Mouse (Mus musculus) right cerebral cortex, postnatal 4 days (tissue): Measurements from ENCODE around the gene Rhof.

Experiments used
- DNase-seq: peaks from one replicate; pipeline ENCODE4 v3.0.0-alpha.2; 2022

The Rhof gene

DNA sequence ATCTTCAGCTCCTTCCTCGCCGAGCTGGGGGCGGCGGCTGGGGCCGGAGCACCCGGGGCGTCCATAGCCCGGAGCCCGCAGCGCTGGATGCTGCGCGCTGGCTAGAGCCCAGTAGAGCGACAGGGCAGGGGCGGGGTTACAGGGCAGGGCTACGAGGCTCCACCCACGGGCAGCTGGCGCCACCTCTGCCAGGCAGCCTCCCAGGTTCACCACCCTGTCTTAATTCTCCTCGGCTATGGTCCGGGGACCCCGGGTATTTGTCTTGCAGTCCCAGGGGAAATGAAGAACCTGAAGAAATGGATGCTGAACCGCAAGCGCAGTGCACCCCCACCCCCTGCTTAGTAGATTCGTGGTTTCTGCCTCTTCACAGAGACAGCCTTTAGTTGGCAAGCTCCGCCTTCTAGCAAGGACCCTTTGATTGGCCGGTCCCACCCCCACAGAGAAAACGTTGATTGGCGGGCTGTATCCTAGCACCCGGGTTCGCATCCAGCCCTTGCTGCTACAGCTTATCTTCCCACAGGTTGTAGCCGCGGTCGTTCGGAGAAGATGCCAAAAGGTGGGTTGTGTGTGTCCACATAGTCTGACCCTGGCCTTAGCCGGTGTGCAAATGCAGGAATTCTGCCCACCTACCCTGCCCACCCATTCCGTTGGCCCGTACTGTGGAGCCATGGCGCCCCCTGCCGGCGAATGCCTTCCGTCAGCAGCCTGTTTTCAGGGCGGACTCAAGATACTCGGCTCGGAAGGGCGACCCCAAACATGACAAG lies at the start of gene Rhof:
TSS of gene Rhof (minus strand) at position 385 of the 764 bp plus-strand sequence.
- peak; percentile 90 for DNase-seq

DNA sequence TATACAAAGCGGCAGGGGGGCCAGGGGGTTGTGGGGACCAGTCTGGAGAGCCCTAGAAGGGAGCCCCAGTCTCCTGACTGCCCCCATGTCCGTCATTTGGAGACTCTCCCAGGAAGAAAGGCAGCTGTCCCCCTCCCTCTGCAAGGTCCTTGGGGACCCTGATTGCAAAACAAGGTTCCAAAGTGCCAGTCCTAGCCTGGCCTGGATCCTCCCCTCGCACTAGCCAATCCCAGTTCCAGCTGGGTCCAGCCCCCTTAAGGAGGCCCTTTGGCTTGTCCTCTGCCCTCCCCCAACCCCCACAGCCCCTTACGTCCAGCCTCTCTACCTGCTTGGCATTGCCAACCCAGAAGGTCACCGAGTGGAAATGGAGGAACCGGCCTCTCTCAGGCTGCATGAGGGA lies 49.0 kb upstream of the Rhof start:
- no peak for DNase-seq

DNA sequence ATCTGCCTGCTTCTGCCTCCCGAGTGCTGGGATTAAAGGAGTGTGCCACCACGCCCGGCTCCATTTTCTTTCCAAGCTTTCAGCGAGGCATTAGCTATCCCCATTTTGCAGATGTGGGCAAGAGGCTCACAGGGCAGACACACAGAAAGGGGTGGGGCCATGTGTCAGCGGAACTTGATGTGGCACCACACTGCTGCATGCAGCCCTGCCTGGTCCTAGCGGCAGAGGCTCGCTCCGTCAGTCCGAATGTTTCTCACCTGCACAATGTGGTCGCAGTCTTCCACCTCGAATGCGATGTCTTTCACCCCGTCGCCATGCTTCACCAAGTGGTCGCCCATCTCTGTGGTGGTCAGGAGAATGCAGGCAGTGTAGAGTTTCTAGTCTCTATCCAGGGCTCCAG lies 47.9 kb upstream of the Rhof start:
- DNase-seq, result no peak

DNA sequence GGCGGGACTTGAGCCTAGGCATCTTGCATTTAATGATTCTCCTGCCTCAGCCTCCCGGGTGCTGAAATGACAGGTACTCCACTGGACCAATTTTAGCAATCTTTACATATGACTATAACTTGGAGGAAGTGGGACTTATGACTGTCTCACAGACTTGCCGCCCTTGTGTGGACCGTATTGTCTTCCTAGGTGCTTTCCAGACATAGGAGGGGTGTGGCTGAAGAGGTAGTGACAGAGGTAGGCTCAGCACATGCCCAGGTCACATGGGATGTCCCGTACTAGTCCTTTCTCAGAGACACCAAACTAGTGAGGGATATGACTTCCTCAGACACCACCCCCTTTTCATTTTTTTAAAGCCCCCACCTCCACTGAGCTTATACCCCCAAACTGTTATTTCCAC lies 46.3 kb upstream of the Rhof start:
- no peak for DNase-seq

DNA sequence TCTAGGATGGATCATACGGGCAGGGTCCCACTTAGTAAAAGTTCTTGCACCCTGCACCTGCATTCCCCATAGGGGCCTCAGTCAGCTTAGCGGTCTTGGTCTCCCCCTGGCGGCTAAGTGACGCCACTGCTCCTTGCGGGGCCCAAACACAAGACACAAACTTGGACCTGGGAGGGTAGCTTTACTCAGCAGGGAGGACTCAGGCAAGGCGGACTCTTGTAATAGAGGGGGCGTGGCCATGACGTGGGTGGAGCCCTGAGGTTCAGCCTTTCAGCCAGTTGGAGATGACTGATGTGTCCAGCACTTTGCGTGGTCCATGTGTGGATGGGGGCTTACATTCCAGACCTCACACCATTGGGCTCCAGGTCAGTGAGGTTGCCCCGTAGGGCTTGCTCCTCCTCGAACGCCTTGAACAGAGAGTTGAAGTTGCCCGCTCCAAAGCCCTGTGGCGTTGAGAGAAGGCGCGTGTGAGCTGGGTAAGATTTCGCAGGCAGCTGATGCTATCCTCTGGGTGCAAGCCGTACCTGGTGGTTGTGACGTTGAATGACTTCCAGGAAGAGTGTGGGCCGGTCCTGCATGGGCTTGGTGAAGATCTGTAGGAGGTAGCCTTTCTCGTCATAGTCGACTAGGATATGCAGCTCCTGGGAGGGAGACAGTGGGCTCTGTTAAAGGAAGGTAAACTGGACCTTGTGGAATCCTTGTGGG lies 39.3 kb upstream of the Rhof start:
- DNase-seq, result peak; percentile 84

DNA sequence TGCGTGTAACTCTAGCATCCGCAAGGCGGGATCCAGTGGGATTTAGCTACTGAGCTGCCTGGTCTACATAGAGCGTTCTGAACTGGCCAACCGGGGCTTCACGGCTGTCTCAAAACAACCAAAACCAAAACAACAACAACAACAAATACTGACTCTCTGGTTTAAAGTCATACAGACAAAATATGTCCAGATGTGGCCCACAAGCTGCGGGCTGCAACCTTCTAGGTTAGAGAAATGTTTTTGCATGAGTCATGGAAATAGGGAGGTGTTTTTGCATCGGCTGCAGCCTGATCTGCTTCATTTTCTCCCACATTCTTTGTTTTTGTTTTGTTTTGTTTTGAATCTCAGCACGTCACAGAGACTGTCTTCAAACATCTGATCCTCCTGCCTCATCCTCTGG lies 37.9 kb upstream of the Rhof start:
- DNase-seq, result no peak

DNA sequence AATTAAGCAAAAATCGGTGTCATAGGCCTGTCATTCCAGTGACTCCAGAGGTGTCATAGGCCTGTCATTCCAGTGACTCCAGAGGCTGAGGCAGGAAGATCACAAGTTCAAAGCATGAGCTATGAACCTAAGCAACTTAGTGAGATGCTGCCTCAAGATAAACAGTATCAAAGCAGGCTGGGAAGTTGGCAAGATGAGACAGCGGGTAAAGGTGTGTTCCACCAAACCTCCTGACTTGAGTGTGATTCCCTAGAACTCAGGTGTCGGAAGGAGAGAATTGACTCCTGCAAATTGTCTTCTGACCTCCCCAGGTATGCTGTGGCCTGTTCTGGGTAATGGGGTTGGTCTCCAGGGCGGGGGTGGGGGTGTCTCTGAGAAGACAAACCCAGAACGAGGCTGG lies 36.8 kb upstream of the Rhof start, which contains the start of gene Psmd9:
TSS of gene Psmd9 (plus strand) at position 130 of the 400 bp plus-strand sequence.
- DNase-seq, result no peak

DNA sequence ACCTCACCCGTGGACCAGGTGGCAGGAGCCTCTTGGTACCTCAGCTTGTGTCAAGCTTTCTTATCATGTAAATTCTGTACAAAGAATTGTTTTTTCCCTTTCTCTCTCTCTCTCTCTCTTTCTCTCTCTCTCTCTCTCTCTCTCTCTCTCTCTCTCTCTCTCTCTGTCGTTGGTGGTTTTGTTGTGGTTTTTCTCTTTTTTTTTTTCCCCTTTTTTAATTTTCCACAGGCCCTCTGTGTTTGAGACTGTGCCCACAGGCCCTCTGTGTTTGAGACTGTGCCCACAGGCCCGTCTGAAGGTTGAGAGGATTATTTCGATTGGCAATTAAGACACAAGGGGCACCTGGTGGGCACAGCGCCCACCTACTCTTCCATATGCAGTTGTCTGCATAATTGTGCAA lies 35.1 kb upstream of the Rhof start:
- DNase-seq, result no peak

DNA sequence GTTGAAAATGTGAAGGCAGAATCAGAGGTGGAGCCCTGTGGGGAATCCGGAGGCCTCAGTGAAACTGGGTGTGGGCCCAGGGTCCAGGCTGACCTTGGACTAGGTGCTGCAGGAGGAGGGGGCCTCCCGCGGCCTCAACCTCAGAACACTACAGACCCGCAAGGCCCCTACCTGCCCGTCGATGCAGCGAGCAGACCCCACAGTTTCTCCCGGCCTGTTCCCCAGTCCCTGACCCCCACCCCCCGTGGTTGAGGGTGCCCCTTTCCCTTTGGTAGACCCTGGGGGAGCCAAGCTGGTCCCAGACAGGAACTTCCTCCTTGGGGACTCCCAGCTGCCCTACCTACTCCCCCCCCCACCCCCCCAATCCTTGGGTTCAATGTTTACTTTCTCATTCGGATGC lies 33.9 kb upstream of the Rhof start:
- DNase-seq, result no peak

DNA sequence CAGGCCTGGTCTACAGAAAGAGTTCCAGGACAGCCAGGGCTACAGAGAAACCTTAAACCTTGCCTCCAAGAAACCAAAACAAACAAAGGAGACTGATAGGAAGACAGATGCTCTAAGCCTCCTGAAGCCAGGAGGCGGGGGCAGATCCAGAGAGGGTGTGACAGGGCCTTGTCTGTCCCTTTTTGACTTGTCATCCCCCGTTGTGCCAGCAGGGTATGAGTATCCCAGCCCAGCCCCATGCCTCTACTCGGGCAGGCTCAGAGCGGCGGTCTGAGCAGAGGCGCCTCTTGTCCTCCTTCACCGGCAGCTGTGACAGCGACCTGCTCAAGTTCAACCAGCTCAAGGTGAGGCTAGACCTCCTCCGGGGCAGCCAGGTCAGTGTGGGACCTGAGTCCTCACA lies 30.4 kb upstream of the Rhof start:
- DNase-seq, result no peak

DNA sequence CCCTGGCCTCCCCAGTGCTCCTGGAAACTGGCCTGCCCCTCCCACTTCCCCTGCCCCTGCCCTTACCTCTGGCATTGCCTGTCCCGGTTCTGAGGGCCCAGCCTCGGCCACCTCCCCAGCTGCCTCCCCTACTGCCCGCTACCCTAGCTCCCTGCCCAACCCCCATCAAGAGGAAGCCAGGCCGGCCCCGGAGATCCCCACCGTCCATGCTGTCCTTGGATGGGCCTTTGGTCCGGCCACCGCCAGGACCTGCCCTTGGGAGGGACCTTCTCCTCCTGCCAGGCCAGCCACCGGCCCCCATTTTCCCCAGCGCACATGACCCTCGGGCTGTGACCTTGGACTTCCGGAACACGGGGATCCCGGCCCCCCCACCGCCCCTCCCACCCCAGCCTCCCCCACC lies 27.8 kb upstream of the Rhof start:
- no peak for DNase-seq

DNA sequence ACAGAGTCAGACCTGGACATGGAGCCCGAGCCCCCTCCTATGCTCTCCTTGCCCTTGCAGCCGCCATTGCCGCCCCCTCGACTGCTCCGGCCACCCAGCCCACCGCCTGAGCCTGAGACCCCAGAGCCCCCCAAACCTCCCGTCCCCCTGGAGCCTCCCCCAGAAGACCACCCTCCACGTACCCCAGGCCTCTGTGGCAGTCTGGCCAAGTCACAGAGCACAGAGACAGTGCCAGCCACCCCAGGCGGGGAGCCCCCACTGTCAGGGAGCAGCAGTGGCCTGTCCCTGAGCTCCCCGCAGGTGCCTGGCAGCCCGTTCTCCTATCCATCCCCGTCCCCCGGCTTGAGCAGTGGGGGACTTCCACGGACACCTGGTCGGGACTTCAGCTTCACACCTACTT lies 27.4 kb upstream of the Rhof start:
- DNase-seq, result no peak

DNA sequence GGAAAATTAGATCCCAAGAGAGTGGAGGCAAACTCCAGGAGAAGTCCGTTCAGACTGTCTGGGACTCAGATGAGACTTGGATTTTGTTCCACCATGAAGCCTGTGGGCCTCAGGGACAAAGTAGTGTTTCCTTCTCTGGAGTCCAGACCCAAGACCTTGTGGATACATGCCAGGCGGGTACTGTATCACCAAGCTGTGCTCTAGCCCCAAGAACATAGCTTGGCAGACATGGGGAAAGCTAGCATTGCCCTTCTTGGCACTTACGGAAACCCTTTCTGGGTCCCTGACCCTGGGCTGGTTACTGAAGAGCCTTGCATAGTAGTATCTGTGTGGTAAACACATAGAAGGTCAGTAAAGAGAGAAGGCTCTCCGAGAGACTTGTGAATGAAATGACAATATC lies 27.0 kb upstream of the Rhof start:
- no peak for DNase-seq

DNA sequence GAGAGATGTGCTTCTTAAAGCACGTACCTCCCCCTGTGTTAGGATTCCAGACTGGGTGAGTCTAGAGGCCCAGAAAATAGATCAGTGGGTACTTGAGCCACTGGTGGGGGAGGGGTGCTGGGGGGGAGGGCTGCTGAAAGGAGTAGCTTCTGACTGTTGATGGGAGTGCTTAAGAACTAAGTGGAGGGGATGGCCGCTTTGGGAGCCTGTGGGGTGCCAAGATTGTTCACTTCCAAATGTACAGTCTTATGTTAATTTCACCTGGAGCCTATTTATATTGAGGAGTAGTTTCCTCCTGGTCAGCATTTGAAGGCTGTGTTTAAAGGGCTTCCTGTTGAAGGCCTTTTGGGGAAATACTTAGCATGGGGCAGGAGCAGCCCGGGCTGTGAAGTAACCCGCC lies 25.5 kb upstream of the Rhof start:
- DNase-seq, result no peak

DNA sequence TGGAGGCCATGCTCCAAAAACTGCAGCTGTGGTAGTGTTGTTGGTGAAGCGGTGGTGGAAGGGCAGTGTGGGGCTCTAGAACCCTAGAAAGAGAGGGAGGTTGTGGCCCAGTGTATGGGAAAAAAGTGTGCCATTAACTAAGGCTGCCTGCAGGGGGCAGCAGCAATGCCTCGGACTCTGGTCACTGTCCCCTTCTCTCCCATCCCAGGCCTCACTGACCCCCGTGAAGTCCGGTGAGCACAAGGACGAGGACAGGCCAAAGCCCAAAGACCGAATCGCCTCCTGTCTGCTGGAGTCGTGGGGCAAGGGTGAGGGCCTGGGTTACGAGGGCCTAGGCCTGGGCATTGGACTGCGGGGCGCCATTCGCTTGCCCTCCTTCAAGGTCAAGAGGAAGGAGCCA lies 24.3 kb upstream of the Rhof start:
- no peak for DNase-seq

DNA sequence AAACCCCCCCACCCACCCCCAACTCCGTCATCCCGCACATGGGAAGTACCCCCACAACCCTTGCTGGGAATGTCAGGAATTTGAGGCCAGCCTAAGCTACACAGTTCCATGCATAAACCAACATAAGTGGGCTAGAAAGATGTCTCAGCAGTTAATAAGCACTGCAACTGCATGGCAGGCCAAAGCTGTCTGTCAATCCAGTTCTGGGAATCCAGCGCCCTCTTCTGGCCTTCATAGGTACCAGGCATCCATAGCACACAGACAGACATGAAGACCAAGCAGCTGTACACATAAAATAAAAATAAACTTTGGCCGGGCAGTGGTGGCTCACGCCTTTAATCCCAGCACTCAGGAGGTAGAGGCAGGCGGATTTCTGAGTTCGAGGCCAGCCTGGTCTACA lies 22.9 kb upstream of the Rhof start:
- DNase-seq, result peak; percentile 66

DNA sequence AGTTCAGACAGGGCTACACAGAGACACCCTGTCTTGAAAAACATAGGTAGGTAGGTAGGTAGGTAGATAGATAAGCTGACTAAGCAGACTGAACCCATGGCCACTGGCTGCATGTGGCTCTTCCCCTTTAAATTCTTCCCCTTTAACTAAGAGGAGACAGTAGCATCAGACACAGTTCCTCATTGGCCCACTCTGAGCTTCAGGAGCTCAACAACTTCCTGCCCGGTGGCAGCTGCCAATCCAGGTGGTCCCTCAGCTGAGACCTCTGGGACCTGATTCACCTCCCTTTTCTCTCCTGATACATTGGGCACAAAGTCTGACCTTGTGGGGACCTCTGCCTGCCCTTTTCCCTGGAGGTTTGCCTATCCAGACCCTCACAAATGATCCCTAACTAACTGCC lies 20.4 kb upstream of the Rhof start:
- DNase-seq, result no peak

DNA sequence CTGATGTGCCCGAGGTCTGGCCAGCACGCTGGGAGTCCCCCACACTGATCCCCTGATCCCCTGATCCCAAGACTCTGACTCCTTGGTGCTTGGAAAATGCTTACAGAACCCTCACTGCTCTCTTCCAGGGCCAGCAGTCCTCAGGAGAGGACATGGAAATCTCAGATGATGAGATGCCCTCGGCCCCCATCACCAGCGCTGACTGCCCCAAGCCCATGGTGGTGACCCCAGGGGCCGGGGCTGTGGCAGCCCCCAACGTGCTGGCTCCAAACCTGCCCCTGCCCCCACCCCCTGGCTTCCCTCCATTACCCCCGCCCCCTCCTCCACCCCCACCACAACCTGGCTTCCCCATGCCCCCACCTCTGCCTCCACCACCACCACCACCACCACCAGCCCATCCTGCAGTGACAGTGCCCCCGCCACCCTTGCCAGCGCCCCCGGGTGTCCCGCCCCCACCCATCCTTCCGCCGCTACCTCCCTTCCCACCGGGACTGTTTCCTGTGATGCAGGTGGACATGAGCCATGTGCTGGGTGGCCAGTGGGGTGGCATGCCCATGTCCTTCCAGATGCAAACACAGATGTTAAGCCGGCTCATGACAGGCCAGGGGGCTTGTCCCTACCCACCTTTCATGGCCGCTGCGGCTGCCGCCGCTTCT lies 19.3 kb upstream of the Rhof start:
- DNase-seq, result no peak

DNA sequence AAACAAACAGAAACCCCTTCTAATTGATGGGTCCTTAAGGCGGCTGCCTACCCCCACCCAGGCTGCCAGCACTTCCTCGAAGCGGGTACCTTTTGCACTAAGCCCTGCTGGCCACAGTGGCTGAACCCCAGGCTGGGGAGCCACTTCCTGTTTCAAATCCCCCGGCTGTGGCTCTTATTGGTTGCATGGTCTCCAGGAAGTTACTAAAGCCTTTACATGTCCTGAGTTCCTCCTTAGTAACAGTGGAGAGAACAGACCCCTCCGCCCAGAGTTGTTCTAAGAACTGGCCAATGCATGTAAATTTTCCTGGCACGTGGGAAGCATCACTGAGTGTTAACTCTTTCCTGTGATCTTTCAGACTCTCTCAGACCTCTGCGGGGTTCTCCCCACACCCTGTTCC lies 18.6 kb upstream of the Rhof start:
- no peak for DNase-seq

DNA sequence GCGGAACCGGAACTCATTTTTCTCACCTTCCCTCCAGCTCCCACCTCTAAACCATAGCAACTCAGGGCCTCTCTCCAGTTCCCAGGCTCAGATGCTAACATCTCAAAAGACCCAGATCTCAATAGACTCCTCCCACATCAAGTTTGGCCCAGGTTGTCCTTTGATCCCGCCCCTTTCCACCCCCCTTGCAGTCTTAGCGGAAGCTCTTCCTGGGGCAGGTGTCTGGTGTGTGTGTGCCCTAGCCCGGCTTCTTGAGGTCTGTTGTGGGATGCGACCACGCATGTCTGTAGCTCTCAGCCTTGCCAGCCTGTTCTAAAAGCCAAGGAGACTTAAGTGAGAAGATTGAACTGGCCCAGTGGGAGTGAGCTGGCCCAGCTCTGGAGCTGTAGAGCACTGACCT lies 18.1 kb upstream of the Rhof start:
- DNase-seq, result no peak

DNA sequence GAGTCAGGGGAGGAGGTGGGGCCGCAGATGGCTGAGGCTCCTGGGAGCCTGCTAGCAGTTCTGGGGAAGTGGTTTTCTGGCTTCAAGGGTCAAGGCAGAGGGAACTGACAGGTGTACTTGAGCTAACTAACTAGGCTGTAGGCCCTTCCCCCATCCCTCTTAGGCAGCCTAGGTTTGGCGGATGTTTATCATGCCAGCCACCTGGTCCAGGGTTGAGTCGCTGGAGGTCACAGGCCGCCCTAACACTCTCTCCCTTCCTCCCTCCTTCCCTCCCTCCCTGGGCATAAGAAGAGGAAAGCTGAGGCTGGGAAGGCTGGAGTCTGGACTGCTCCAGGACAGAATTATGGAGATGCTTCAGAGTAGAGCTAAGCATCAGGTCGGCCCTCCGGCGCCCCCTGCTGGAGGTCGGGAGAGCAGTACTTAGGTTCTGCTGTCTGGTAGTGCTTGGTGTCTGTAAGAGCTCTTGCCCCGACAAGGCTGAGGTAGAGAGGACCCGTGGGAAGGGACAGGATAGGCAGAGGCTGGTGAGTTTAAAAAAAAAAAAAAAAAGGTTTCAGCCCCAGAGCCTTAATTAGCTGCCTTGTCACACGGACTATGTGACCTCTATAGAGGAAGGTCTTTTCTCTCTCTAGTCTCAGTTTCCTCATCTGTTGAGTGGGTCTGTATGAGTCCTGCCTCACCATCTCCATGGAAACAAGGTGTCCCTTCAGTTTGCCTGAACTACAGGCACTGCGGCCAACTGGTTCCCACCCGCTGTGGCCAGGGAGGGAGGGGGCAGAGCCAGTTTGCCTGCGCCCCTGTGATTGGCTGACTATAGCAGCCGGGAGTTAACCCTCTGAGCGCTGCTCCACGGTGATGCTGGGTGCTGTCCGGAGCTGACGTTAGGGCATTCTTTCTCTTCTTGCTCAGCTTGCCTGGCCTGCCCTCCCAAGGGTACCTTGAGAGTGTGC lies 17.2 kb upstream of the Rhof start:
- peak; percentile 96 for DNase-seq

DNA sequence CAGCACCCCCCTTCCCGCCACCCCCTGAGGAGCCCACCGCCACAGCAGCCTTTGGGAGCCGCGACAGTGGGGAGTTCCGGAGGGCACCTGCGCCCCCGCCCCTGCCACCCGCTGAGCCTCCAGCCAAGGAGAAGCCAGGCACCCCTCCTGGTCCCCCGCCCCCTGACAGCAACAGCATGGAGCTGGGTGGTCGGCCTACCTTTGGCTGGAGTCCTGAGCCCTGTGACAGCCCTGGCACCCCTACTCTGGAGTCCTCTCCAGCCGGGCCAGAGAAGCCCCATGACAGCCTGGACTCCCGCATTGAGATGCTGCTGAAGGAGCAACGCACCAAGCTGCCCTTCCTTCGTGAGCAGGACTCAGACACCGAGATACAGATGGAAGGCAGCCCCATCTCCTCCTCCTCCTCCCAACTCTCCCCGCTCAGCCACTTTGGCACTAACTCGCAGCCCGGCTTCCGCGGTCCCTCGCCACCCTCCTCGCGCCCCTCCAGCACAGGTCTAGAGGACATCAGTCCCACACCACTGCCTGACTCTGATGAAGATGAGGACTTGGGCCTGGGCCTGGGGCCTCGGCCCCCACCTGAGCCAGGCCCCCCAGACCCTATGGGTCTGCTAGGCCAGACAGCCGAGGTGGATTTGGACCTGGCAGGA lies 15.7 kb upstream of the Rhof start:
- DNase-seq, result no peak
